Mouse (Mus musculus): ENCODE data around the gene Pla2g12b. TPM values are rescaled to one million over a fixed set of nuclear protein-coding genes. Genes with fewer than 3 reads are reported as not detected.
"Not testable (repeated sequence)": the region's sequence is repeated elsewhere in the genome, so short reads cannot be mapped to it uniquely, and the experiment has no call there.

The Pla2g12b gene
- total RNA-seq (2021), result 10 to 100 TPM in 1 of 2 experiments, 1 to 10 TPM in 1; 5.0 to 15.8 TPM
- long read RNA-seq, experiment 1, transcript Pla2g12b-201 (4 exons, 1,091 nt), result major isoform, 21 of 36 reads
- long read RNA-seq, experiment 1, partial matches to known transcripts, result 6 of 36 reads
- long read RNA-seq, experiment 1, other reads (novel, unspliced or antisense), result 9 of 36 reads
- long read RNA-seq, experiment 2, partial matches to known transcripts, result 0 of 3 reads
- long read RNA-seq, experiment 2, other reads (novel, unspliced or antisense), result 1 of 3 reads

GRCm38 (mm10) chr10:59402899-59403792, at the start of gene Pla2g12b:
Pla2g12b (plus strand) TSS chr10:59403660.
- DNase-seq, result no peak

GRCm38 (mm10) chr10:59354120-59354519, 49.3 kb upstream of the Pla2g12b start:
- no peak for DNase-seq

GRCm38 (mm10) chr10:59355020-59355419, 48.4 kb upstream of the Pla2g12b start:
- no peak for DNase-seq

GRCm38 (mm10) chr10:59358744-59359143, 44.7 kb upstream of the Pla2g12b start:
- no peak for DNase-seq

- DNase-seq, result no peak
Measured at GRCm38 (mm10) chr10:59363208-59363607, 40.3 kb upstream of the Pla2g12b start.

DNA sequence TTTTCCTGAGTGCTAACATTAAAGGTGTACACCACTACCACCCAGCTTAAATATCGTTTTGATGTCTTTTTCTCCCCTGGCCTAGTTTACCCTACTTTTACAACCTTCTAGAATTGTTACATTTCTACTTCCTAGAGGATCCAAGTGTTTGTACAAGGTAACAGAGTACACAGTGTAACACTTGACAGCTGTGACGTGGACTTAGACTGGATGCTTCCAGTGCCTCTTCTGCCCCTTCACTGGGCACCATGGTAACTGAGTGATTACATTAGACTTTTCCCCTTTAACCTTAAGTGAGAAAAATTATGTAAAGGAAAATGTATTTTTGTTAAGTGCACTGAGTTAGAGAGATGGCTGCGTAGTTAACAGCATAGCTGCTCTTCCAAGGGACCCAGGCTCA, 38.9 kb upstream of the Pla2g12b start:
- DNase-seq, result no peak

- no peak for DNase-seq
Measured at GRCm38 (mm10) chr10:59365804-59366589, 37.5 kb upstream of the Pla2g12b start.

DNA sequence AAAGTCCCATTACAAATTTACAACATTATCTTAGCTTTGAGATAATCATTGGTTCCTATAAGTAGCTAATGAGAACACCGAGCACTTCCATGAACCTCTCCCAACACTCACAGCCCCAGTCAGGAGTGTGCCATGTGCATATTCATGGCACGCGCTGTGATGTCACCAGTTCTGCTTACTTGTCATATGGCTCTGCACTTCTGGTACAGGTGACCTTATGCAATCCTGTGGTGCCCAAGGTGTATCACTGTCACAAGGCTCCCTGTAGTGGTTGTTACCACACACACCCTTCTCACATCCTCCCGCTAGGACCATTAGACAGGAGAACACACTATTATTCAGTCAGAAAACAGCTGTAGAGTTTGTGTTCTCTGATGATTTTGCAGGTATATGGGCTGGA, 36.7 kb upstream of the Pla2g12b start:
- no peak for DNase-seq

- DNase-seq, result no peak
Measured at GRCm38 (mm10) chr10:59367206-59367605, 36.3 kb upstream of the Pla2g12b start.

- no peak for DNase-seq
Measured at GRCm38 (mm10) chr10:59368729-59369128, 34.7 kb upstream of the Pla2g12b start.

DNA sequence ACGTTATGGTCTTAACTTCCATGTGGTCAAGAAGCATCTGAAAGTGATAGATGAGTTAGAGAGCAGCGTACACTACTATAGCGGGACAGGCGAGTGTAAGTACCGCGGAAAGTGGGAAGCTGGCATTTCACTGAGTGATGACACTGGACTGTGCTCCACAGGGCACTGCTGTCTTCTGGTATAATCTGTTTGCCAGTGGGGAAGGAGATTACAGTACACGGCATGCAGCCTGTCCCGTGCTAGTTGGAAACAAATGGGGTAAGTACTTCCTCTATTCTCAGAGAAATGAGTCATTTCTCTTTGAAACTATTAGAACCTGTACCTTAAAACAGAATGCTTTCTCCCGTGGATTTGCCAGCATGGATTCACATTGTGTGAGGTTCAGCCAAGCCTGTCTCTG, 34.0 kb upstream of the Pla2g12b start:
- no peak for DNase-seq

DNA sequence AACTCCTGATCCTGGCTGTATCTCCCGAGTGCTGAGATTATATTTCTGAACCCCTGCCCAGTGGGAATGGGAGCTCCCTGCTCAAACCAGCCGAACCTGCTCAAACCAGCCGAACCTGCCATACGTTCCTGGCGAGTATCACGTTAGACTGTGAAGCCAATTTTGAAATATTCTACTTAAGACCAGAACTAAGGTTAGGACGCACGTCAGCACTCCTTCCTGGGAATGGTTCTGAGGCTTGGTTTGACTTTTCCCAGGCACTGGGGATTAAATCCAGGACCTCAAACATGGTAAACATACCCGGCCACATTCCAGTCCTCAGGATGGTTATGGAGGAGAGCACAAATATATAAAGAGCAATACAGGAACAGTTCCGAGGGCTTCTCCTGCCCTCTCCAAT, 25.6 kb upstream of the Pla2g12b start:
- no peak for DNase-seq

DNA sequence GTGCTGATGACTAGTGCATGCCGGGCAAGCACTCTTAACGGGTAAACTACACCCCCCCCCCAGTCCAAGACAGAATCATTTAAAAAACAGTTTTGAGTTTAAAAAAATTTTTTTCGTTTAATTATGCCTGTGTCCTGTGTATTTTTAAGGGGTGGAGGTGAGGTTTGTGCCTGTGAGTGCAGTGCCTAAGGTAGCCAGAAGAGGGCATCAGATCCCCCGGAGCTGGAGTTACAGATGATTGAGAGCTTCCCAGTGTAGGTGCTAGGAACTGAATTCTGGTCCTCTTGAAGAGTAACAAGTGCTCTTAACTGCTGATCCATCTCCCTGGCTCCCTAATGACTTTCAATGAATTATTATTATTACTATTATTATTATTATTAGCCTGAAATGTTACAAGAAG, 24.7 kb upstream of the Pla2g12b start:
- no peak for DNase-seq

GRCm38 (mm10) chr10:59379927-59380326, 23.5 kb upstream of the Pla2g12b start:
- DNase-seq, result no peak

GRCm38 (mm10) chr10:59380411-59380821, 23.0 kb upstream of the Pla2g12b start:
- no peak for DNase-seq

GRCm38 (mm10) chr10:59381563-59381962, 21.9 kb upstream of the Pla2g12b start:
- DNase-seq, result not testable (repeated sequence)

- DNase-seq, result no peak
Measured at GRCm38 (mm10) chr10:59386951-59387350, 16.5 kb upstream of the Pla2g12b start.

DNA sequence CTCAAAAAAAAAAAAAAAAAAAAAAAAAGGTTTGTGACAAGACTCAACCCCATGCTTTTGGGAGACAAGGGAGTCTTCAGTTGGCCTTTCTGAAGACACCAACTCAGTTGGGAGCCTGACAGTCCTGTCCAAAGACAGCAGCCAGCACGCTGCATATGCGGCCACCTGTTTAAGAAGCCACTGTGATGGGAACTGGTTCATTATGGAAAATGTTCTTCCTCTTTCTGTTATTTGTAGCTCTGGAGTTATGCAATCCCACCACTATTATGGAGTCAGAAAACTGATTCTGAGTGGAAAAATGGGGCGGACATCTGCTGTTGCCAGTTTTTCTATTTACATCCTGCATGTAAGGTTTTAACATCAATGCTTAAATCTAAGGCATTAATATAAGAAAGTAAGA, 13.8 kb upstream of the Pla2g12b start:
- DNase-seq, result no peak

- no peak for DNase-seq
Measured at GRCm38 (mm10) chr10:59391907-59392306, 11.6 kb upstream of the Pla2g12b start.

DNA sequence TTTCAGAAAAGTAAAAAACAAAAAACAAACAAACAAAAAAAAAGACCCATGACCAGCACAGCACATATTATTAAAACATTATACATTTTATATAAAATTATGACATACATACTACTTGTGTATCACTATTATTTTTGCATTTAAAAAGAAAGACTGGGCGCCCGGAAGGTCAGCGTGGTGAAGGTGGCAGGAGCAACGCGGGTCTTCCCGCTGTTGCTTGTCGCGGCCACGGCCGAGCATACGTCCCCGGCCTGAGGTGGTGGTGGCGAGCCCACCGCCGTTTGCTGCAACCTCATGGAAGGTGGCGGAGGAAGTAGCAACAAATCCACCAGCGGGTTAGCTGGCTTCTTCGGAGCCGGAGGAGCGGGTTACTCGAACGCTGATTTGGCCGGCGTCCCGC, 8.0 kb upstream of the Pla2g12b start, which contains the start of gene Gm10273:
TSS of gene Gm10273 (plus strand) at position 172 of the 400 bp plus-strand sequence.
- DNase-seq, result not testable (repeated sequence)

DNA sequence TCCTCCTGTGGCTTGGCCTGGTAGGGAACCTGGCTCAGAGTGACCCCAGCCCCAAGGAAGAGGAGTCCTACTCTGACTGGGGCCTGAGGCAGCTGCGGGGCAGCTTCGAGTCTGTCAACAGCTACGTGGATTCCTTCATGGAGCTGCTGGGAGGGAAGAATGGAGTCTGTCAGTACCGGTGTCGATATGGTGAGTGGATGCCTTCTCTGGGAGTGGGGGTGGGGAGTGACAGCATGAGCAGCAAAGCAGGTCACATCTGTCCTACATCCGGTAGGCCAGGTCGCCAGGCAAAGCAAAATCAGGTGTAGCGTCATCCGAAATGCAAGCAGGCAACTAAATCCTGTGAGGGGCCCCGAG, 311 bp downstream of the Pla2g12b start:
- DNase-seq, result no peak

DNA sequence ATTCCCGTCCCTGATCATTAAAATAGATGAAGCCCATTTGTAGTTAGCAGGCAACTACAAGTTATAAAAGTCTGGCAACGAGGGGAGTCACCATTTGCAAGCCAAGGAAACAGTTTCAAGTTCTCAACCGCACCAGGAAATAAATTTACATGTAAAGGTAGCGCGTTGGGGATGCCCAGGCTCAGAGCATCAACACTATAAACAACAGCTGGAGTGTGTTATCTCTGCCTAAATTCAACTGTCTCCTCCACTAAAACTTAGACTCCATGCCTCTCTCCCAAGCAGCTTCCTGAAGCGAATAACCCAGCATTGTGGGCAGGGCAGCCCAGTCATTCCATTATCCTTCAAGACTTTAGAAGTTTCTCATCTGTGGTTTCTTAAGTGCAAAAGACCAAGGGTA, 5.0 kb downstream of the Pla2g12b start:
- no peak for DNase-seq

DNA sequence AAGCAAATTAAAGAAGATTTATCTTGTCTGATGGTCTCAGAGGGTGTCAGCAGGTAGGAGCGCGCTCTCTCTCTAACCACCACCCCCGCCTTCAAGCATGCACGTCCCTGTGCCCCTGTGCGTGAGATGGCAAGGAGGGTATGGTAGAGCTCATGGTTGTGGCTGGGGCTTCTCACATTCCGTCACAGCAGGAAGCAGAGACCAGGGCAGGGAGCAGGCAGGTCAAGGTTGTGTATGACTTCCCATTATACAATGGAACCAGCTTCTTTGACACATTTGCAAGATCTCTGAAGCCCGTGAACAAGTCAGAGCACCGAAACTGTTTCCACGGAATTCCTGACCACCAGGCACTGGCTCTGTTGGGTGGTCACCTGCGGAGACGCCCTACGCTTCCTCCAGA, 6.8 kb downstream of the Pla2g12b start:
- DNase-seq, result no peak
